Mouse (Mus musculus): ENCODE results near the gene Gm43518.
A peak's percentile ranks its signal among the peaks of the same experiment; 100 is the strongest.

The Gm43518 gene

DNA sequence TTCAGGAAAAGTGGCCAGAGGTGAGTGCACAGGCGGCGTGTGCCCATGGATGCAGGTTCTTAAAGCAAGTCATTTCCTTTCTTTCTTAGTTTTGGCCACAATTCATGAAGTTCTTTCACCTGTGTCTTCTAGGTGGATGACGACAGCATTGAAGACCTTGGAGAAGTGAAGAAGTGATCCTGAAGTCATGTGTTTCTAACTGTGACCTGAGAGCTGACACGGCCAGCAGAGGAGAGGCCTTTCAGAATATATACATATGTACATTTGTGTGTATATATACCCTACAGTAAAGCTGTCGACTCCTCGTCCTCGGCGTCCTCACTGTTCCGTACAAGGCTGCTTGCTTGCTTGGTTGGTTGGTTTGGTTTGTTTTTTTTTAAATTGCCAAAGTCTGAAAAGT, at the start of gene Gm43518:
Gm43518 (plus strand) TSS at position 301 of the 400 bp plus-strand sequence.
- no peak for DNase-seq

DNA sequence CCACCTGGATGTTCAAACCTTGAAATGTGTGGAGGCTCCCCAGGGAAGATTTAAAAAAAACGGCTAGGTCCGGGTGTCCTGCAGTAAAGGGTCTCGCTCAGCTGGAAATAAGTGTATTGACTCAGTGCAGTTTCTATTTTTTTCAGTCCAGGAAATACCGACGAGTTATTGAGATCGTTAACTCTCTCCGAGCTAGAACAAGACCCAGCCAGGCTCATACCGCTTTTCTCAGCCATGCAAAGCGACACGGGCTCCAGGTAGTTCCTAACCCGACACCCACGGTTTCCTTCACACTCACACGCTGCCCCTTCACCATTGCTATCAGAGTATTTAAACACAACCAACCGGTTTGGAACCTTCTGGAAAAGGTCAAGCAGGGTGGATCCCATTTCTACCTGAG, 49.2 kb upstream of the Gm43518 start:
- no peak for DNase-seq

DNA sequence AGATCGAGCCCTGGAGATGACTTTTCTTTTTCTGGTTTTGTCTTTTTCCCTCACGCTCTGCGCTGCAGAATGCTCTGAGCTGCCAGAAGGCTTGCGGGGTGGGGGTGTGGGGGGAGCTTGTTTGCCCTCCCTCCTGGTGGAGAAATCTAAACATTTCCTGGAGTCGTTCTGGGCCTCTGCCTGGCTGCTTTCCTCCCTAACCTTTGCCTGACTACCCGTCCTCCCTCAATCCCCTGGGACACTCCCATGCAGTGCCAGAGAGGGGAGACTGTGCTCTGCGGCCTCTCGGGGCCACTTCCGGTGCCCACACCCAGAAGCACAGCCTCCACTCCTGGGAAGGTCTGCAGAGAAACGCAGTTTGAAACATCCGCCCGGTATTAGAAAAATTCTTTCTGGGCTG, 47.3 kb upstream of the Gm43518 start, which contains the start of gene Hcar1:
Hcar1 (minus strand) TSS at position 93 of the 400 bp plus-strand sequence.
- DNase-seq: no peak

DNA sequence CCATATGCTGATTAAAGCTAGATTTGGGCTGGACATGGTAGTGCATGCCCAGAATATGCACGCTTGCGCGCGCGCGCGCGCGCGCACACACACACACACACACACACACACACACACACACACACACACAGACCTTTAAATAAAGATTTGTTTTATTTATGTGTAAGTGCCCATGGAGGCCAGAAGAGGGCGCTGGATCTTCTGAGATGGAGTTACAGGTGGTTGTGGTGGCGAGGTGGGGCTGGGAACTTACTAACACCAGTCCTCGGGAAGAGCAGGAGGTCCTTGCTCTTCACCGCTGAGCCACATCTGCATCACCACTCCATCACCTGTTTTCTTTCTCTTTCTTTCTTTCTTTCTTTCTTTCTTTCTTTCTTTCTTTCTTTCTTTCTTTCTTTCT, 46.4 kb upstream of the Gm43518 start:
- no peak for DNase-seq

DNA sequence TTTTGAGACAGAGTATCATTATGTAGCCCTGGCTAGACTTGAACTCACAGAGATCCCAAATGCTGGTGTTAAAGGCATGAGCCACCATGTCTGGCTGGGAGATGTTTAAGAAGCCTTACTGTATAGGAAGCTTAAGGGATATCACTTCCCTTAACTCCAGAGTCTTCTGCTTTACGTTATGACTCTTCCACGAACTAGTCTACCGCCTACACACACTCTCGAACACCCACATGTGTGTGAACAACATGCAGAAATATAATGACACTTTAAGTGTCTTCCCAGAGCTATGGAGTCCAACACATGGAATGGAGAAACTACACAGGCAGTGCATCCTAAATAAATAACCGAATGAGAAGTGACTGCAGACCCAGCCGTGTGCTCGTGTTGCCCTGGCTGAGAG, 43.3 kb upstream of the Gm43518 start:
- DNase-seq: no peak

DNA sequence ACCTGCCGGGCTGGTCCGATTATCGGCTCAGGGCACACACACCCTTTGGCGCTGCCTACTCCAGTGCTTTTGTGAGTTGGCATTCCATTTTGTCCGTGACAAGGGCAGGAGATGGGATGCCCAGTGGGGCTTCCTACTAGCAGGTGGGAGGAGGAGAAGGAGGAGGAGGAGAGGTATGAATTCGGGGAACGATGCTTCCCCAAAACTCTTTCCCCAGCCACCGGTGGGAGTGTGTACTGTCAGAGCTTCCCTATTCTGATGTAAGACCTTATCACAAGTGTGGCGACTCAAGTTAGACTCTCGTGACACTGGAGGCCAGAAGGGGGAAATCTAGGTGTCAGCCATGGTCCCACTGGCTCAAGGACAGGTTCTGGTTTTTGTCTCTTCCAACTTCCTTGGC, 42.9 kb upstream of the Gm43518 start:
- no peak for DNase-seq

DNA sequence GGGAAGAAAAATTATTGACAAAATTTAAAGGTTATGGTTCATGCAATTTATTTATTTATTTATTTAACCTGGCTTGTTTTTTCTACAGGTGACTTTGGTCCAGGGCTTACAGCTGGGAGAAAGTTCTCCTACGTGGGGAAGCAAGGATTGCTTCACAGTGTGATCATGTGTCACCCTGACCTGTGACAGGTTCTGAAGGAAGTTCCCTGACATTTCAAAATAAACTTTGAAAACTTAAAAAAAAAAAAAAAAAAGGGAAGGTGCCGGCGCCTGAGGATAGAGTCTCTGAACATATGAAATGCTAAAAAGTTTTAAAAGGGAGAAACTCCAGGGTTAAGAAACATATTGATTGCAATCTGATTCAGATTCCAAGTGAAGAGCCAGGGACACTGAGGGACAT, 40.9 kb upstream of the Gm43518 start:
- DNase-seq: no peak

DNA sequence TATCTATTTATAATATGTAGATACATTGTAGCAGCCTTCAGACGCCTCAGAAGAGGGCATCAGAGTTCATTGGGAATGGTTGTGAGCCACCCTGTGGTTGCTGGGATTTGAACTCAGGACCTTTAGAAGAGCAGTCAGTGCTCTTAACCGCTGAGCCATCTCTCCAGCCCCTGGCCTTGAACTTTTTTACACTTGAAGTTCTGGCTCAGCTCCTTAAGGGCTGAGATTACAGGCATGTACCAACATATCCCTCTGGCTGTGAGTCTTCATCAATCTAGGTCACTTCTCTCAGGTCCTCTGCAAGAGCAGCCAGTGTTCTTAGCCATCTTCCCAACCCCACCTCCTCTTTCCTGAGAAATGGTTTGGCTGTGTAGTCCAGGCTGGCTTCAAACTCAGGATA, 36.9 kb upstream of the Gm43518 start:
- DNase-seq: no peak

DNA sequence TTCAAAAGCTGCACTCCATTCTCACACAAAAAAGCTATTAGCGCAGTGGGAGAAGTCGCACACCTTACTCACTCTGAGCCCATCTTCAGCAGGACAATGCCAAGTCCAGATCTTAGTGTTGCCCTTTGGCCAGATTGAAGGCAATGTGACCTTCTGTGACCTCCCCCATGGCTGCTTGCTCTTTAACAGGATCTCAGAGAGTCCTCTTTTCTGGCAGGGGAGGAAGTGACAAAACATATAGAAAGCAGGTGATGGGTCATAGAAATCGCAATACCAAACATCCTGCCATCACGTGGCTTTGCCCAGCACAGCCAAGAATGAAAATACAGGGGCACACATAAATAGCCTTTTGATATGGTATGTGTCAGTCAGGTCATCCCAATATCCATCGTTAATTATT, 36.2 kb upstream of the Gm43518 start:
- no peak for DNase-seq

DNA sequence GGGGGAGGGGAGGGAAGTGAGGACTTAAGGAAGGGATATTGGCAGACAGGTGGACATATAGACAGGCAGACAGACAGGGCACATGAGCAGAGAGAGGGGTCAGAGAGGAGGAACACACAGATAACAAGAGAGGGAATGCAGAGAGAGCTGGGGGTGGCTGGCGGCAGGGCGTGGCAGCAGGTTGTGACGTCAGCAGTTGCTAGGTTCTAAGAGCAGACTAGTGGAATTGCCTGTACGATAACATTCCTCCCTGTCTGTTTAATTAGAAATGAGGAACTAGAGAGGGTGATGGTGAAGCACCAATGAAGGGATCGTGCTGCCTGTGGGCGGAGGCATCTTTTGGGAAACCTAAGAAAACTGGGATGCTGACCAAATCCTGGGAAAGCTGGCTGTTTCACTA, 35.5 kb upstream of the Gm43518 start:
- peak; percentile 35 for DNase-seq

DNA sequence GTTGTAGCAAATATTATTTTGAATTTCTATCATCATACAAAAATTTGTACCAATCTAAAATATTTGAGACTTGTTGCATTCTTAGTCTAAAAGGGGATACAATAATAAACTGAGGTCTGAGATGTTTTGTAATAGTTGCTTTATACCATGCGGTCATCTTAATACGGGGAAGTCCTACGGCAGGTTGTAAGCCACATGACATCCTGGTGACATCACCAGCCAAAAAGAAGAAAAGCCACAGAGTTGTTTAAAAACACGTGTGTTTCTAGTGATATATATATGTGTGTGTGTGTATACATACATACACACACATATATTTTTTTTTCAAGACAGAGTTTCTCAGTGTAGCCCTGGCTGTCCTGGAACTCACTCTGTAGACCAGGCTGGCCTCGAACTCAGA, 33.7 kb upstream of the Gm43518 start:
- DNase-seq: no peak

DNA sequence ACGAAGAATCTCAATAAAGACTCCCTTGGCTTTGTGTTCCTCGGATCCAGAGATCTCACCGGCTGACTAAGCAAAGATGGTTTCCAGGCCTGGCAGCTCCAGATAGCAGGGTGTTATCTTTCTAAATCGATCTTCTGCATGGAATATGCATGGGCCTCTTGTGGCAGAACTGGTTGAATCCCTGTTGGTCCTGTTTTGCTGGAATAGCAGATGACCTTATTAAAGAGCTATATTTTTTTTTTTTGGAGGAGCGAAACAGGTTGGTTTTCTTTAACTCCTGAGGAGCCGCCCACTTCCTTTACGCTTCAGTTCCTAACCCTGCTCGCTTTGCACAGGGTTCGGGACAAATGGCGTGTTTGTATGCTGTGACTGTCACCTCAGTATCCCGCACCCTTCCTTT, 30.8 kb upstream of the Gm43518 start:
- no peak for DNase-seq

DNA sequence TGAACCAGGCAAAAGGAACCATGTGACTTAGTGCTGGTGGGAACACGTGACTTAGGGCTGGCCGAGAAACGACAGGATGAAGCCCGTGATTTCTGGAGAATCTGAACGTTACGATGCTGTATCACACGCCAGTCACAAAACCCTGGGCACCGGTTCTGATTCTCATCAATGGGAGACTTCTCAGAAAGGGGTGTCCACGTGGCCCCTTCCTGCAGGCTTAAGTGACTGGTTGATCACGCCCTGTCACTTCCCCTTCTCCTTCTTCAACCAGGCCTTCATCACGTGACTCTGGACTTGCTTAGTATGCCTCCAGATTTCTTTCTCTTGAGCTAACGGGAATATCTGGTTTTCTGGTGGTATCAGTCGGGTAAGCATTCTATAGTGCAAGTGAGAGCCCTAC, 29.9 kb upstream of the Gm43518 start:
- DNase-seq: no peak

DNA sequence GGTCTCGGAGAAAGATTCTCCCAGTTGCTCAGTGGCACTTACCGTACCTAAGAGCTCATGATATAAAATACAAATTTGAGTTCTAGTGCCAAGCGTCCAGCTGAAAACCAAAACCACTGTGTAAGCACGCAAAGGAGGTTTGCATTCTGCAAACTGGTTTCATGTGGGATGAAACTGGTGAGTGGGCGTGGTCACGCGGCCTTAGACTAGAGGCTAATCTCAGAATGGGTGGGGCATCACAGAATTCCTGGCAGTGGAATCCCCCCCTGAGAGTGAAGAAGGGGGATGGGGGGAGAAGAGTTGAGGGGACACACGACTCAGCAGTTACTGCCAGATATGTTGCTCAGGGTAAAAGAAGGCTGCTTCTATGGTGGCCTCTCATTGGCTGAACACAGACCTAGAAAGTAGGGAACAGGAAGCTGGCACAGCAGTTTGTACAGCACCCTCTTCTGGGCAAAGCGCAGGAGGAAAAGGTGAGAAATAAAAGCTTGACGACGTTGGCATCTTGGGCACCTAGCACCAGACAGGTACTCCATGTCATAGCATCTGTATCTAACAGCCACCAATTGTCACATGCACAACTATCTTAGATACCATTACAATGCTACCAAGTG, 23.1 kb upstream of the Gm43518 start:
- no peak for DNase-seq

DNA sequence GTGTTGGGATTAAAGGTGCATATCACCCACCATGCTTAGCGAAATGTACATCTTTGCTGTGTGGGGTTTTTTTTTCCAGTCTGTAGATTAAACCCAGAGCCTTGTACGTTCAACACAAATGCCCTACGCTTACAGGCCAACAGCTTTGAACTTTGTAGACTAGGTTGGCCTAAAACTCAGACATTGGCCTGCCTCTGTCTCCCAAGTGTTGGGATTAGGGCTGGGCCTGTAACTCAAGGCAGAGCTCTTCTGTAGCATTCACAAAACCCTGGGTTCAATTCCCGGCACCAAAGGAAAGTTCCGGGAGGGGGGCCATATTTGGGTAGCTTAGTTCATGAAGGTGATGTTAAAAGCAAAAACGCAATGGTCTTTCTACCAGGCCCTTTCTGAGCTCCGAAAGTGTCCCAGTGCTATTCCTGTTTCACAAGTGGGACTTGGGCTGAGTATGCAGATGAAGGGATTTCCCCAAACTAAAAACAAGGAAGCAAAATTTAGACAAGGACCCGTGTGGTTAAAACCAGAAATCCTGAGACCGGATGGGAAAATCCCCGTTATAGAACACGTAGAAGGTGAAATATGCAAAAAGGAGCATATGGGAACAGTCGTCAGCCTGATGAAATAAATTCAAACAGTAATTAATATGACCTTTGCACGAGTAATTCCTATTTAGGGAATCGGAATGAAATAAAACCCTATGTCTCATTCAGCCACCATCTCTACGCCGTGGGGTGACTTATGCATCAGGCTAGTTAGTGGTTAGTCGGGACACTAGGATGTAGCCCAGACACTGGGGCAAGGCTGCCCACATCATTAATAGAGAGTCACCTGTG, 20.9 kb upstream of the Gm43518 start:
- DNase-seq: no peak

DNA sequence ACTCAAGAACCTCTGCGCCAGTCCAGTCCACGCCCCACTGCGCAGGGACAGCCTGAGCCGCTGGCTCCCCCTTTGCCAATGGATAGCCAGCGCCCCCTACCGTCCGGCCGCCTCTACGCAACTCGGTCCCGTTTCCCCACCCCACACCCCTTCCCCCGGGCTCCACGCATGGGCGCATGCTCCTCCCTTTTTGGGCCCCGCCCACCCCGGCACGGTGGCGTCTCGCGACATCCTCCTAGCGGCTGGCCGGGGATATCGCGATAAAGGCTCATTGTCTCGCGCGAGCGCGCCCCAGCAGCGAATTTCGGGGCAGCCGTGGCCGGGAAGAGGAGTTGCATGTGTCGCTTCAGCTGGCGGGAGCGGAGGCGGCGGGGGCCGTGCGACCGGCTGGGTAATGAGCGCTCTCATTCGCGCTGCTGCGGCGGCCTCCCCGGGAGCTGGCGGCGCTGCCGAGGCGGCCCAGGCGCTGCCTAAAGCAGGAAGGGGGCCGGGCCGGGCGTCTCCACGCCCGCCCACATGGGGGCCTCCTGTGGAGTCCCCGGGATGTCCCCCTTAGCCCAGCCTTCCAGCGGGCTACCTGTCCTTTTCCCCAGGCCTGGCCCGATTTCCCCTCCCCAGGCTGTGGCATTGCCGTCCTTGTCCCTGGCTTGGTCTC, 20.1 kb upstream of the Gm43518 start, which contains the start of gene Denr:
Denr (plus strand) TSS at position 200 of the 655 bp plus-strand sequence.
- DNase-seq: peak; percentile 99

DNA sequence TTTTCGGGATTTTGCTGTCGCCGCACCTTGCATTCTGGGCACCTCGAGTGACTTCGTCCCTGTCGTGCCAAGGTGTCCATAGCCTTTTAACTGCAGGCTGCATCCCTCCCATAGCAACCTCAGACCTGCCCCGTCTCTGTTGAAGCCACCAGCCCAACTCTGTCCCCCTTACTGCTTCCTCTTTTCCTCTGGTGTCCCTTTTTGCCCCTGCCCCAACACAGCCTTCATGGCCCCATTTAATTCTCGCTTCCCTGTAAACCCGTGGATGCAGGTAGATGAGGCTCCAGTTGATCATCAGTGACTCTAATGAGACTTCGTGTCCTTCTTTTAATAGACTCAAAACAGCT, 19.6 kb upstream of the Gm43518 start:
- DNase-seq: no peak

DNA sequence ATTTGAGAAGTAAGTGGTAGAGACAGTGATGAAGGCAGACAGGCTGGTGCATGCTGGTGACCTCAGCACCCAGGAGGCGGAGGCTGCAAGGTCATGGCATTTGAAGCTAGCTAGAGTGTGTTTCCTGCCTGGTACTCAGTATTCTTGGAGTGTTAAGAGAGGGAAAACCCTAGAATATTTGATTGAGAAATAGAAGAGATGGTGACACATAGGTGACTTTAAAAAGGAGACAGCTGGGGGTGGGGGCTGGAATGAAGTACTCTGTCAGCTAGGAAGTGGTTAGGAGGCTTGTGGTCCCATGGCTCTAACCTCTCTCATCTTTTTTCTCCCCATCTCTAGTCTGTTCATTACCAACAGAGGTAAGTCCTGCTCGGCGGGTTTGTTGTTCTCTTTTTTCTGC, 12.4 kb upstream of the Gm43518 start:
- no peak for DNase-seq

DNA sequence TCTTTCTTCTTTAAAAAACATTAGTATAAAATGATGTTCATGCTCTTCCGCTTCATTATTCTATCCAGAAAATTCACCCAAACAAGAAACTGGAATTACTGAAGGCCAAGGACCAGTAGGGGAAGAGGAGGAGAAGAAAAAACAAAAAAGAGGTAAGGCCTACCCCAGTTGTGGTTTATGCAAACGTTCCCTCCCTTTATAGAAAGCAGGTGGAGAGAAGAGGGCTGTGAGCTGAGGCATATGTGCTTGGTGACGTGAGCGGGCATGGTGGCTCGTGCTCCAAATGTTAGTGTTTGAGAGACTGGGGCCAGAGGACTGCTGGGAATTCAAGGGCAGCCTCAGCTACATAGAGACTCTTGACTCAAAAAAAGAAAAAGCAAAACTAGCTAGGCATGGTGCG, 5.1 kb upstream of the Gm43518 start:
- no peak for DNase-seq

DNA sequence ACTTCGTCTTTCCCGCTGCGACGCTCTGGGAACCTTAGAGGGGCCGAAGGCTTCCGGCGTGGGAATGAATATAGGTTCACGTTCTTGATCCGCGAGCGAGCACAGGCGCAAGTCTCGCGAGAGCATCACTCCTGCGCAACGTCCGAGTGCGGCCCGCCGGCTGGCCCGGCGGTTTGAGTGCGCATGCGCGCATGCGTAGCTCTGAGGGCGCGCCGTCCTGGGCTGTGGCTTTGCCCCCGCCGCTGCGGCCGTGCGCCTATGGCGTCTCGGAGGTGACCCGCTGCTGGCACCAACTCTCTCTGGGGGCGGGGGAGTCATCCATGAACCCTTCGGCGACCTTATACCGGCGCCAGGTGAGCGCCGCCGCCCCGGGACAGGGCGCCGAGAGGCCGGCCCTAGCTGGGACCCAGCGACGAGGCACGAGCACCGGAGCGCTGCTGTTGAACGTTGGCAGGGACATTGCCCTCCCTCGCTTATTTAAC, 3.3 kb downstream of the Gm43518 start, which contains the start of gene Ccdc62:
Ccdc62 (plus strand) TSS at position 172 of the 482 bp plus-strand sequence.
- DNase-seq: peak; percentile 99

DNA sequence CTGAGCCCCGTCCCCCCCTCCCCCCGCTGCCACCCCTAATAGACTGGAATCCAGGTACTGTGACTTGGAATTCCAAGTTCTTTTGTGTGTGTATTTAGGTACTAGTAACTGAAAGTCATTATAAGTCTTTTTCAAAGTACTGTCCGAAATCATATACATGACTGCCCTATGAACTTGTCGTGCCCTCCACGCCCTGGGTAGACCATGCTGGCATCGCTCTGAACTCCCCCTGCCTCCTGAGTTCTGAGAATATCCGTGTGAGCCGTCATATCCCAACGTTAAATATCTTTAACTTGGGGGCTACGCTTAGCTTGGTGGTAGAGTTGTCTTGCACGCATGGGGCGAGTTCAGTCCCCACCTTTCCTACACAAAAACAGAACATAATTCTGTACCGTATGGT, 3.9 kb downstream of the Gm43518 start:
- no peak for DNase-seq

DNA sequence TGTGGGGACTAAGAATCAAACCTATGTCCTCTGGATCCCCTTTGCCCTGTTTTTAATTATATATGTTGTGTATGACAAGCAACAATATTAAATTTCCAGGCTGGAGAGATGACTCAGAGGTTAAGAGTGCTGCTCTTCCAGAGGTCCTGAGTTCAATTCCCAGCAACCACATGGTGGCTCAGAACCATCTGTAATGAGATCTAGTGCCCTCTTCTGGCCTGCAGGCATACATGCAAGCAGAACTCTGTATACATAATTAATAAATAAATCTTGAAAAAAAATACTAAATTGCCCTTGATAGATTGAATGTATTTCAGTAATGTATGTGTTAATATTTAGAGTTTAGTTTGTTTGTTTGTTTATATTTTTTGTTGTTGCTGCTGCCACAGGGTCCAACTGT, 5.7 kb downstream of the Gm43518 start:
- DNase-seq: no peak

DNA sequence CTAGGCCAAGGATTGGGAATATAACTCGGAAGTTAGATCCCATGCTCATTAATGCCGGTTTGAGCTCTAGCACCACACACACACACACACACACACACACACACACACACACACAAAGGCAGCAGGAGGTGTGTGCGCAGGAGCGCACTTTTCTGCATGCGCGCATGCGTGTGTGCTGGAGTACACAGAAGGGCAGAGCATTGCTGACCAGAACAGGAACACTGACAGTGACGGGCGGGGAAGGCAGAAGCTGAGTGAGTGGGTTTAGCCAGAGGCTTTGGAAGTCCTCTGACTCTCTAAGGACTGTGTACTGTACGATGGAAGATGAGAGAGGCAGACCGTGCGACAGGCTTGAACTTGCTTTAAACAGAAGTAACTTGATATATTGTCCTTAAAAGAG, 6.3 kb downstream of the Gm43518 start:
- DNase-seq: no peak

Measured in embryo, embryonic 11 days (tissue).